Mouse (Mus musculus) testis, adult 2 months (tissue): ENCODE measurements around the gene Galntl6. TPM values are rescaled to one million over a fixed set of nuclear protein-coding genes. Genes with fewer than 3 reads are reported as not detected.

Experiments
- H3K27ac ChIP-seq: fragments of 200-500 bp; 2 replicates; pipeline ENCODE4 v1.5.1; 2012; ENCODE audit warnings: low read depth, low read length; ENCODE audit not compliant: control insufficient read depth, insufficient read depth
- H3K27me3 ChIP-seq: fragments of 200-500 bp; 2 replicates; pipeline ENCODE4 v1.6.1; 2012; ENCODE audit warnings: mild to moderate bottlenecking, low read length, moderate library complexity; ENCODE audit not compliant: control insufficient read depth, insufficient read depth
- H3K36me3 ChIP-seq: fragments of 200-500 bp; 2 replicates; pipeline ENCODE4 v1.6.1; 2012; ENCODE audit warnings: mild to moderate bottlenecking, low read length; ENCODE audit not compliant: control insufficient read depth, insufficient read depth
- H3K4me1 ChIP-seq: fragments of 200-500 bp; 2 replicates; pipeline ENCODE4 v1.6.1; 2012; ENCODE audit warnings: low read length; ENCODE audit not compliant: control insufficient read depth, insufficient read depth
- H3K4me3 ChIP-seq: fragments of 200-500 bp; 2 replicates; pipeline ENCODE4 v1.5.1; 2012; ENCODE audit warnings: low read depth, mild to moderate bottlenecking, low read length, moderate library complexity, mixed read lengths; ENCODE audit not compliant: control insufficient read depth
- CTCF ChIP-seq: fragments of 200-500 bp; IDR thresholded peaks from 2 replicates; pipeline ENCODE4 v1.5.1; 2012; ENCODE audit warnings: low read depth, mild to moderate bottlenecking, inconsistent platforms, low read length, moderate library complexity; ENCODE audit not compliant: control insufficient read depth, insufficient read depth, insufficient replicate concordance
- POLR2A ChIP-seq: fragments of 200-500 bp; IDR thresholded peaks from 2 replicates; pipeline ENCODE4 v1.6.1; 2012; ENCODE audit warnings: low read depth, mild to moderate bottlenecking, inconsistent platforms, low read length, moderate library complexity; ENCODE audit not compliant: control insufficient read depth
- polyA plus RNA-seq: library from polyadenylated mRNA; depleted of rRNA; stranded (reverse); fragments of >200 nt; gene quantifications from 2 replicates; pipeline ENCODE4 v1.2.3, GENCODE M21; 2012

Galntl6 gene
- polyA plus RNA-seq, 1 experiment, result 39.9 TPM

GRCm38 (mm10) chr8:58604751-58605150 is 307.7 kb downstream of the Galntl6 start:
- TF ChIP-seq POLR2A, result no peak
- TF ChIP-seq CTCF, result no peak
- no peak overlapping the region for H3K4me3 ChIP-seq
- H3K27me3 ChIP-seq, result no peaks in the 10 kb centered on the region
- H3K36me3 ChIP-seq, result no peaks in the 10 kb centered on the region
- no peak overlapping the region for H3K27ac ChIP-seq
- no peaks in the 10 kb centered on the region for H3K4me1 ChIP-seq

GRCm38 (mm10) chr8:58597834-58598233 is 314.6 kb downstream of the Galntl6 start:
- no peak overlapping the region for H3K4me3 ChIP-seq
- no peaks in the 10 kb centered on the region for H3K36me3 ChIP-seq
- H3K4me1 ChIP-seq, result no peaks in the 10 kb centered on the region
- H3K27ac ChIP-seq, result no peak overlapping the region
- H3K27me3 ChIP-seq, result no peaks in the 10 kb centered on the region
- no peak for TF ChIP-seq POLR2A
- no peak for TF ChIP-seq CTCF

GRCm38 (mm10) chr8:58575346-58575745 is 337.1 kb downstream of the Galntl6 start:
- Histone ChIP-seq H3K27me3 (no peaks in the 10 kb centered on the region), H3K36me3 (no peaks in the 10 kb centered on the region), H3K4me1 (no peaks in the 10 kb centered on the region), H3K27ac (no peak overlapping the region), H3K4me3 (no peak overlapping the region)
- TF ChIP-seq CTCF (no peak), POLR2A (no peak)

- Histone ChIP-seq H3K4me3 (no peak overlapping the region), H3K27me3 (no peaks in the 10 kb centered on the region), H3K27ac (no peak overlapping the region), H3K36me3 (no peaks in the 10 kb centered on the region), H3K4me1 (no peaks in the 10 kb centered on the region)
- TF ChIP-seq CTCF (no peak), POLR2A (no peak)
These were observed 344.4 kb downstream of the Galntl6 start for GRCm38 (mm10) chr8:58568086-58568485.

GRCm38 (mm10) chr8:58566115-58566514 is 346.3 kb downstream of the Galntl6 start:
- no peaks in the 10 kb centered on the region for H3K27me3 ChIP-seq
- TF ChIP-seq POLR2A, result no peak
- no peak for TF ChIP-seq CTCF
- no peaks in the 10 kb centered on the region for H3K4me1 ChIP-seq
- H3K36me3 ChIP-seq, result no peaks in the 10 kb centered on the region
- H3K27ac ChIP-seq, result no peak overlapping the region
- H3K4me3 ChIP-seq, result no peak overlapping the region

- no peaks in the 10 kb centered on the region for H3K4me1 ChIP-seq
- H3K4me3 ChIP-seq, result no peak overlapping the region
- TF ChIP-seq POLR2A (no peak), CTCF (no peak)
- H3K36me3 ChIP-seq, result no peaks in the 10 kb centered on the region
- no peaks in the 10 kb centered on the region for H3K27me3 ChIP-seq
- H3K27ac ChIP-seq, result no peak overlapping the region
These were observed 376.7 kb downstream of the Galntl6 start for GRCm38 (mm10) chr8:58535781-58536180.

GRCm38 (mm10) chr8:58534631-58535030 is 377.8 kb downstream of the Galntl6 start:
- no peaks in the 10 kb centered on the region for H3K27me3 ChIP-seq
- TF ChIP-seq POLR2A (no peak), CTCF (no peak)
- H3K27ac ChIP-seq, result no peak overlapping the region
- H3K4me3 ChIP-seq, result no peak overlapping the region
- H3K4me1 ChIP-seq, result no peaks in the 10 kb centered on the region
- H3K36me3 ChIP-seq, result no peaks in the 10 kb centered on the region

GRCm38 (mm10) chr8:58523443-58523842 is 389.0 kb downstream of the Galntl6 start:
- TF ChIP-seq POLR2A (no peak), CTCF (no peak)
- Histone ChIP-seq H3K36me3 (no peaks in the 10 kb centered on the region), H3K27ac (no peak overlapping the region), H3K27me3 (no peaks in the 10 kb centered on the region), H3K4me1 (no peaks in the 10 kb centered on the region), H3K4me3 (no peak overlapping the region)
